Mouse (Mus musculus) embryonic fibroblast, embryonic 13.5 days (primary cell): ENCODE measurements around the gene Frmd8.

ENCODE experiments used
- CTCF ChIP-seq: IDR thresholded peaks from 2 replicates; pipeline ENCODE4 v1.5.1; 2011; ENCODE audit warnings: mild to moderate bottlenecking, control low read depth, low read length, moderate library complexity, borderline replicate concordance; ENCODE audit not compliant: insufficient read depth
- POLR2A ChIP-seq: IDR thresholded peaks from 2 replicates; pipeline ENCODE4 v1.6.1; 2011; ENCODE audit warnings: low read depth, mild to moderate bottlenecking, control low read depth, low read length, moderate library complexity

- TF ChIP-seq POLR2A: peak; percentile 46; the same call in 1 of the 2 replicates
- no peak for TF ChIP-seq CTCF
Measured at GRCm38 (mm10) chr19:5842785-5843730, 32.0 kb downstream of the Frmd8 start.
